In genomic region chr16:45120844-45121425, GRCm38 (mm10) we compare ENCODE assay signal across 9 mouse cellular contexts. TPM values are rescaled to one million over a fixed set of nuclear protein-coding genes. Genes with fewer than 3 reads are reported as not detected.
A peak's percentile ranks its signal among the peaks of the same experiment; 100 is the strongest.
DNase-seq lines count a peak whose midpoint lies in the region; ATAC-seq lines count a peak whose summit lies in the region.
"Had no signal": no experiment of that assay in that cellular context is flagged by ENCODE, and none has a peak within 500 bp of the region (broad histone marks: within the 10 kb centered on the region; RNA-seq: fewer than 3 reads in every experiment).

No protein-coding gene starts in this region.

- no peak for DNase-seq in hindbrain, embryonic 11.5 days (ENCODE audit: low spot score)
- peak; percentile 45 for DNase-seq in adrenal gland, adult 8-10 months
- DNase-seq in gastrocnemius, adult 8-10 months (ENCODE audit: low spot score in 2 of 2) = peak; percentile 55 to 69
- DNase-seq in lung, postnatal 14 days = peak; percentile 64
- no peak for DNase-seq in urinary bladder, postnatal 25 days (ENCODE audit: low spot score)
- DNase-seq in thymus, postnatal 14 days = no peak

- H3K4me3 ChIP-seq in hindbrain, embryonic 16.5 days (ENCODE audit: low read length) = no peak overlapping the region
- H3K4me3 ChIP-seq in hindbrain, embryonic 11.5 days (ENCODE audit: low read depth, low read length) = no peak overlapping the region
- no peak overlapping the region for H3K4me3 ChIP-seq in intestine, embryonic 16.5 days (ENCODE audit: low read length)
- H3K4me3 ChIP-seq: limb, embryonic 13.5 days had no signal

- no peak overlapping the region for H3K27ac ChIP-seq in hindbrain, embryonic 16.5 days (ENCODE audit: low read depth, low read length)
- H3K27ac ChIP-seq in hindbrain, embryonic 11.5 days (ENCODE audit: low read depth, low read length) = no peak overlapping the region
- no peak overlapping the region for H3K27ac ChIP-seq in intestine, embryonic 16.5 days (ENCODE audit: low read length)
- H3K27ac ChIP-seq: limb, embryonic 13.5 days had no signal

- no peaks in the 10 kb centered on the region for H3K36me3 ChIP-seq in hindbrain, embryonic 16.5 days (ENCODE audit: control insufficient read depth, insufficient read depth, low read length)
- no peaks in the 10 kb centered on the region for H3K36me3 ChIP-seq in hindbrain, embryonic 11.5 days (ENCODE audit: control insufficient read depth, insufficient read depth, low read length)
- no peaks in the 10 kb centered on the region for H3K36me3 ChIP-seq in intestine, embryonic 16.5 days (ENCODE audit: control insufficient read depth, insufficient read depth, low read length)

- H3K9ac ChIP-seq in hindbrain, embryonic 16.5 days (ENCODE audit: low read depth, low read length) = no peak overlapping the region
- no peak overlapping the region for H3K9ac ChIP-seq in hindbrain, embryonic 11.5 days (ENCODE audit: low read depth, low read length)
- no peak overlapping the region for H3K9ac ChIP-seq in intestine, embryonic 16.5 days (ENCODE audit: low read depth, low read length)
- H3K9ac ChIP-seq: limb, embryonic 13.5 days had no signal

- no peak overlapping the region for H3K4me2 ChIP-seq in hindbrain, embryonic 16.5 days (ENCODE audit: low read length)
- no peak overlapping the region for H3K4me2 ChIP-seq in hindbrain, embryonic 11.5 days (replicated peaks; ENCODE audit: low read depth, low read length)
- H3K4me2 ChIP-seq in intestine, embryonic 16.5 days (ENCODE audit: low read depth, low read length) = no peak overlapping the region
- H3K4me2 ChIP-seq: limb, embryonic 13.5 days had no signal

- no peaks in the 10 kb centered on the region for H3K27me3 ChIP-seq in hindbrain, embryonic 16.5 days (replicated peaks; ENCODE audit: control insufficient read depth, insufficient read depth, low read length)
- no peaks in the 10 kb centered on the region for H3K27me3 ChIP-seq in hindbrain, embryonic 11.5 days (ENCODE audit: control insufficient read depth, insufficient read depth, low read length)
- no peaks in the 10 kb centered on the region for H3K27me3 ChIP-seq in intestine, embryonic 16.5 days (replicated peaks; ENCODE audit: control insufficient read depth, insufficient read depth, low read length)
- H3K27me3 ChIP-seq: limb, embryonic 13.5 days had no signal

- peak; percentile 72 for ATAC-seq in hindbrain, embryonic 16.5 days
- no peak for ATAC-seq in hindbrain, embryonic 11.5 days (ENCODE audit: low FRiP score)
- ATAC-seq in intestine, embryonic 16.5 days = peak; percentile 31; the same call in 1 of the 2 replicates

- no peaks in the 10 kb centered on the region for H3K9me3 ChIP-seq in hindbrain, embryonic 16.5 days (ENCODE audit: control insufficient read depth, low read length)
- no peaks in the 10 kb centered on the region for H3K9me3 ChIP-seq in hindbrain, embryonic 11.5 days (ENCODE audit: control insufficient read depth, low read length)
- no peaks in the 10 kb centered on the region for H3K9me3 ChIP-seq in intestine, embryonic 16.5 days (ENCODE audit: control insufficient read depth, low read length)
- H3K9me3 ChIP-seq: limb, embryonic 13.5 days had no signal

- 62% methylated on average over 5 of the region's 5 CpGs for WGBS in hindbrain, embryonic 16.5 days
- WGBS in hindbrain, embryonic 11.5 days = 74% methylated on average over 5 of the region's 5 CpGs
- 52% methylated on average over 5 of the region's 5 CpGs for WGBS in intestine, embryonic 16.5 days

- H3K4me1 ChIP-seq in hindbrain, embryonic 16.5 days (ENCODE audit: control insufficient read depth, insufficient read depth, low read depth, low read length) = no peaks in the 10 kb centered on the region
- H3K4me1 ChIP-seq in hindbrain, embryonic 11.5 days (replicated peaks; ENCODE audit: control insufficient read depth, insufficient read depth, low read length) = no peaks in the 10 kb centered on the region
- no peaks in the 10 kb centered on the region for H3K4me1 ChIP-seq in intestine, embryonic 16.5 days (ENCODE audit: control insufficient read depth, insufficient read depth, low read length)

RNA-seq across cellular contexts. Expression of gene Ccdc80, which starts 27.7 kb away (rescaled TPM):
- 13.0 and 13.5 TPM in 2 replicates for polyA plus RNA-seq in hindbrain, embryonic 16.5 days (2015; fragmentation: Nextera tagmentation; extraction: Ambion mirVana)
- polyA plus RNA-seq in hindbrain, embryonic 11.5 days (2014; fragmentation: Nextera tagmentation; extraction: Ambion mirVana) = 19.0 and 22.7 TPM in 2 replicates
- total RNA-seq in adrenal gland, adult 8-10 months (2022) = 100 to 1,000 TPM in 1 of 4 experiments, 10 to 100 TPM in 3; 27.8 to 133 (median 47.9) TPM
- total RNA-seq in gastrocnemius, adult 8-10 months (2022) = 10 to 100 TPM in 3 of 4 experiments, 1 to 10 TPM in 1; 9.3 to 24.8 (median 12.4) TPM
- polyA plus RNA-seq in intestine, embryonic 16.5 days (2015; fragmentation: Nextera tagmentation; extraction: Ambion mirVana) = 61.3 and 62.1 TPM in 2 replicates

RNA-seq across cellular contexts. Expression of gene Slc35a5, which starts 37.6 kb away (rescaled TPM):
- polyA plus RNA-seq in hindbrain, embryonic 16.5 days (2015; fragmentation: Nextera tagmentation; extraction: Ambion mirVana) = 38.3 and 39.6 TPM in 2 replicates
- polyA plus RNA-seq in hindbrain, embryonic 11.5 days (2014; fragmentation: Nextera tagmentation; extraction: Ambion mirVana) = 20.1 and 21.8 TPM in 2 replicates
- total RNA-seq in adrenal gland, adult 8-10 months (2022) = 10 to 100 TPM; 37.1 to 41.3 (median 37.6) TPM
- 1 to 10 TPM; 4.0 to 5.5 (median 4.6) TPM for total RNA-seq in gastrocnemius, adult 8-10 months (2022)
- polyA plus RNA-seq in intestine, embryonic 16.5 days (2015; fragmentation: Nextera tagmentation; extraction: Ambion mirVana) = 26.4 and 28.2 TPM in 2 replicates

RNA-seq across cellular contexts. Expression of gene Atg3, which starts 37.6 kb away (rescaled TPM):
- polyA plus RNA-seq in hindbrain, embryonic 16.5 days (2015; fragmentation: Nextera tagmentation; extraction: Ambion mirVana) = 49.4 and 54.9 TPM in 2 replicates
- 44.4 and 46.3 TPM in 2 replicates for polyA plus RNA-seq in hindbrain, embryonic 11.5 days (2014; fragmentation: Nextera tagmentation; extraction: Ambion mirVana)
- 10 to 100 TPM; 41.5 to 69.2 (median 50.8) TPM for total RNA-seq in adrenal gland, adult 8-10 months (2022)
- 10 to 100 TPM; 20.5 to 23.3 (median 21.9) TPM for total RNA-seq in gastrocnemius, adult 8-10 months (2022)
- polyA plus RNA-seq in intestine, embryonic 16.5 days (2015; fragmentation: Nextera tagmentation; extraction: Ambion mirVana) = 37.4 and 41.4 TPM in 2 replicates

Comparison
In these comparisons a context has a peak if more than half of its experiments do, and no peak if none do; other contexts are left out.
1. DNase-seq: peak in adrenal gland, adult 8-10 months (single experiment), gastrocnemius, adult 8-10 months (2 of 2) and lung, postnatal 14 days (single experiment); none in hindbrain, embryonic 11.5 days (single experiment), urinary bladder, postnatal 25 days (single experiment) and thymus, postnatal 14 days (single experiment).